Mouse (Mus musculus) right cerebral cortex, postnatal 4 days (tissue): ENCODE measurements at regions not wholly inside any gene's neighbourhood (a gene's known extent, or its start where the extent isn't known, plus 50 kb on each side); places are given as distances from the start of the nearest gene placed in this dataset.

ENCODE experiments used
- DNase-seq: peaks from one replicate; pipeline ENCODE4 v3.0.0-alpha.2; 2022

DNA sequence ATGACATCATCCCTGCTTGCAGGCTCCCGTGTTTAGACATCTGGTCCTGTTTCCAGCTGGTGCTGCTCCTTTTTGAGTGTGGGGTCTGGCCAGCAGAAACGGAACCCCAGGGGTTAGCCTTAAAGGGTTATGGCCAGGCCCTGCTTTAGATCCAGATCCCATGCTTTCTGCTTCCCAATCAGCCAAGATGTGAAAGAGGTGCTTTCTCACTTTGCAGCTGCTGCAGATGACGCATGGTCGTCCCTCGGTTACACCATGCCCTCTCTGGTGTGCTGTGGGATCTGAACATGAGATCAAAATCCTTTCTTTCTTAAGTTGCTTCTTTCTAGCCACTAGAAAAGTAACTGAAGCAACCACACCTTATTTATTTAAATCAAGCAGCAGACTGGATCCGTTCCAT is 1399.1 kb upstream of the Lrrc6 start:
- no peak for DNase-seq

DNA sequence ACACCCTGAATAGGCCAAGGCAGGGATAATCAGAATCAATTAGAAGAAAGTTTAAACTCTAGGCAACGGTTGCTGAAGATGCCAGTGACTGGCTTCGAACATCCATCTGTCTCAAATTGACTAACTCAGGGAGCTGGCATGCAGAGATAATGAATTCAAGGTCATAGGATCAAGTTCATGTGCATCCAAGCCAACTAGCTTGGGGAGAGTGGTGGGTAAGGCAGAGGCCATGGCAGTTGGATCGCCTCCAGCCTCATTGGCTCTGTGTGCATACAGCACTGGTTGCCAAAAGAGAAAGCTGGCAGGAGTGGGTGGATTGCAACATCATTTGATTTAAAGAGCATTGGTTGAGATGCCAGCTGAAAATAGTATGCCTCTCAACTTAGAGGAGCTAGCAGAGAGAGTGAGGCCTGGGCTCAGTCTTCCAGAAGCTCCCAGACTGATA is 1398.3 kb upstream of the Lrrc6 start:
- peak; percentile 70 for DNase-seq

- DNase-seq, result no peak
Observed at GRCm38 (mm10) chr15:67892066-67892465, 1391.4 kb upstream of the Lrrc6 start.

DNA sequence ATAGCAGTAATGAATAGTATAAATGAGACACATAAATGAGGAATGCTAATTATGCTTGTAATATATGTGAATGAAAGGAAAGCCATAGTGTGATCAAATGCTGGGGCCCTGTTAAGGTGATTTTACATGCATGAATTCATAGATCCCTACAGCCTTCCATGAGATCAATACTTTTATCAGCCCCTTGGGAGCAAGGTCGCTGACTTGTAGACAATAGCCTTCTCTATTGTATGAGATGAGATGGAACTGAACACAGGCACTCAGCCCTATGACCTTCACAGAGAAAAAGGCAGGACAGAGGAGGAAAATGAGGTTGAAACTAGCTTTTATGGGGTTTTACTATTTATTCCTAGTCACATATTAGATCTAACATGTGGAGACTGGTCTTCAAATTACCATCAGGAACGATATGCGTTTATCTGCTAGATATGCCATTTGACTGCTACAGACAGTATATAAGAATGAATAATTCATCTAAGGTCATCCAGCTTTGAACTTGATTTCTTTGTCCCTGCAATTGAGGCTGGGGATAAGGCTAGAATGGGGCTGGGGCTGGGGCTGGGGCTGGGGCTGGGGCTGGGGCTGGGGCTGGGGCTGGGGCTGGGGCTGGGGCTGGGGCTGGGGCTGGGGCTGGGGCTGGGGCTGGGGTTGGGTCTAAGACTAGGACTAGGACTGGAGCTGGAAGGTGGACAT is 1390.0 kb upstream of the Lrrc6 start:
- DNase-seq, result no peak

DNA sequence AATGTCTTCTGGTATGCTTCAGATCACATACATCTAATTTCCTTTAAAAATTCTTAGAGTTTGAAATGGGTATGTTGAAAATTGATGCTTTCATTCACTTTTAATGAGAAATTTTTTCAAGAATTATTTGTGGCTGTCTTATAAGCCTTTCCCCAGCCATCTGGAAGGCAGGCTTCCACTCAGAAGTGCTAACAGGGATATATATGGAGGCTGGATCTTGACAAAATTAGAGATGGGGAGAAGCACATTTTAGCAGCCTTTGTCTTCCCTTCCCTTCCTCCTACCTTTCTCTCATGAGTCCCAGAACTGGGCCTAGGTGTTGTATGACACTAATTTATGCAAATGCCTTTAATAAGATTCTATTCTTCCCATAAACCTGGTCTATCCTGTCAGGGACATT is 1387.8 kb upstream of the Lrrc6 start:
- DNase-seq, result no peak

- DNase-seq, result no peak
Observed at GRCm38 (mm10) chr15:67855291-67855690, 1354.6 kb upstream of the Lrrc6 start.

DNA sequence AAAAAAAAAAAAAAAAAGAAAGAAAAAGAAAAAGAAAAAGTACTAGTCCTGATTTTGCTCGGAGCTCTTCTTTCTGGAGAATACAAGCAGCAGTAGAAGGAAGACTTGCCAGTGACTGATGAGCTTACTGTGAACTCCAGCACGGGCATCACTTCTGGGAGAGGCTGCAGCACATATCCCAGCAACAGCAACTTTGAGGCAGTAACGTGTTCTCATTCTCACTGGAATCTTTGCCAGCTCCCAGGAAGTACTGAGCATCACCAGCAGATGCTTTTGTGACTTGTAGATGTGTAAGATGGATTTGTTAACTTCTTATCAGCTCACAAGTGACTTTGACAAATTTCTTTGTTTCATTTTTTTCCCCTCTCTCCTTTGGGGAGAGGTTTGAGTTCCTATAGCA is 1349.4 kb upstream of the Lrrc6 start:
- DNase-seq, result no peak

DNA sequence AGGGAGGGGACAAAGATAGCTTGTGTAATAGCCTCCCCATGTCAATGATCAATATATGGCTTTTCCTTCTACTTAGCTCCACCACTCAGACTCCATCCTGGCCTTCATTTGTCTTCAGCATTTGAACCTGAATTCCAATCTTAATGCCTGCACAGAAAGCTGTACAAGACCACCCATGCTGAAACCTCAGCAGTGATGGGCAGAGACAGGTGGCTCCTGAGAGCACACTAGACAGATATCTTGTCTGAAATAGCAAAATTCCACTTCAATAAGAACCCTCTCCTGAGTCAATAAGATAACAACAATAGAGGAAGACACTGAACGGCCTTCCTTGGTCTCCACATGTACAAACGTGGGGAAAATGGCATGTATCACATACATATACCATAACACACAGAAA is 1345.0 kb upstream of the Lrrc6 start:
- no peak for DNase-seq

DNA sequence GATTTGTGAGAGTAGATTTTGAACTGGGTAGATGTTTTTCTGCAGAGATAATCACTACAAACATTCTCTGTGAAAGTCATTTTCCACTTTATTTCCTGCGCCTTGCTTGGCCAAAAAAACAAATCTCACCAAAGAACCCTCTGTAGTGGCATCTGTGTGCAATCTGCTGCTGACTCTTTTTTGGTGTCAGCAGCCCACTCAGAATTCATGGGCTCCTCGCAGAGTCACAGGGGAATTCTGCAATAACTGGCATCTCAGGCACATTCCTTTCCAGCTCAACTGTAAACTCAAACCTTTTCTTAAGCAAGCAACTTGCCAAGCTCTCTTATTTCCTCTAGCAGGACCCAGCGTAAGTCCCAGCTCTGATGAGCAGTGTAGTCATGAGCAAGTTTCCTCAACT is 1340.0 kb upstream of the Lrrc6 start:
- DNase-seq, result peak; percentile 10

DNA sequence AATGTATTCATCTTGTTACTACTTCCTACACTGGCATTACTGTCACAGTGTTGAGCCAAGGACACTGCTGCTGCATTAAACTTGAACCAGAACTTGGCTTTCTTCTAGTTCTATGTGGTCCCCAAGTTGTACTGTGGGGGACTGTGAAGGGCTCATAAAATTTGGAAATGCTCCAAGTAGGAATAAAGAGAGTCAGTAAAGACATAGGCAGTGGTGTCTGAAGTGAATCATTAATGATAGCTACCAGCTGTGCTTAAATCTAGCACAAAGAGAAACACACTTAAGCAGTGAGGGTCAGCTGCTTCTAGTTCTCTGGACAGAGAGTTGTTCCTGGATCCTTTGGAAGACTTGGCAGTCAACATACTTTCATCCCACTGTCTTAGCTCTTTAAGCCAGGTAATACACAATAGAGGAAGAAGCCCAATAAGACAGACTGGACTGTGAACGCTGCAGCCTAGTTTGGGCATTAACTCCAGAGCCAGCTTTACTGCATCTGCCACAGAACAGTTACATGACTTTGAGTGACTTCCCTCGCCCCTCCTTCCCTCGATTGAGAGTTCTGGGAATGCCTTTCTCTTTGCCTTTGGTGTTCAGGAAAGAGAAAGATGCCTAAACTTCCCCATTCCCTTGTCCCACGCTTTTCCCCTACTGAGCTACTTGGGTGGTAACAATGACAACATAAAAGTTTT is 1325.2 kb upstream of the Lrrc6 start:
- DNase-seq, result no peak

DNA sequence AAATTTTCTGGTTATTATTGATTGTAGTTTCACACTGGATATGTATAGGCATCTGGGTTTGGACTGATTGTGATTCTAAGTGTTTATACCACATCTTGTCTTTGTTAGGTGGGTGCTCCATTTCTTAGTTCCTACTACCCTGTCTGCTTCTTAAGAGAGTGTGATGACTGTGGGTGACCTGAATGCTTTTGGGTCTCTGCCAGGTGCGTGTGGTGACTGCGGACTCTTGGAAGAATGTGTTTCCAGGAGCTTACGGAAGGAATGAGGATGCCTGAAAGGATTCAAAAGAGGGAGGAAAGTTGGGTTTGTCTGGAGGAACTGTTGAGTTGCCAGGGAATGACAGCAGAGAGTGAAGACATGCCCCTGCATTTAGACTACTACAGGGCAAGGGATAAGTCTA is 1322.5 kb upstream of the Lrrc6 start:
- DNase-seq, result peak; percentile 3

DNA sequence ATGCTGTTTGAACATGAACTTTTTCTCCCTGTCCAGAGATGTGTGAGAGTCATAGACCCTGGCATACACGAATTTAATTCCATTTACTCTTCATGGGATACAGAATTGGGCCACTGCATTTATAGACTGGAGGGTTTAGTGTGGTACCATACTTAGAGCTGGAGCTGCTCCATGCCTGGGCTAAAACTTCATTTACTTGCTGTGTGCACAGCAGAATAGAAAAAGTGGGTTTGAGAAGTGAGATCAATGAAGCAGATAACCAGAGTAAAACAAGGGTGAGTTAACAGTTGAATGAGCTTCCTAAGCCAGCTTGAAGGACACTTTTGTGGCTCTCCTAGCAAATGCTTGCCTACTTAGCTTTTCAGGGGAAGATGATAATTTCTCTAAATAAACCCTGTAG is 1299.2 kb upstream of the Lrrc6 start:
- DNase-seq, result no peak

DNA sequence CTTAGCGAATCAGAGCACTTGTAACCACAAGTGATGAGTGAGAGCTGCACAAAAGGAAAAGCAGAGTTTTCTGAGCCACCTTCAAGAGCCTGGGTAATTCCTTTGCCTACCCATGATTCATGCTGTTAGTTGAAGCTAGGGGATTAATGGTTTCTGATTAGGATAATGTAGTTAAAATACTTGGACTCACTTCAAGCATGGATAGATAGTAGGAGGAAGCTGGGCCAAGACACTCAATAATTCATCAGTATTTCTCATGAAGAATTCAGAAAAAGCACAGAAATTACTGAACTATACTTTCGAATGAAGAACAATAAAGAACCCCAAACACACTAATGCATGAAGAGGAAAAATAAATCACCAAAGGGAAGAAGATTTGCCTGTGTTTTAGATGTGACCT is 1294.9 kb upstream of the Lrrc6 start:
- DNase-seq, result no peak

- no peak for DNase-seq
Observed at GRCm38 (mm10) chr15:67792822-67793221, 1292.1 kb upstream of the Lrrc6 start.

GRCm38 (mm10) chr15:67788587-67788986 is 1287.9 kb upstream of the Lrrc6 start:
- DNase-seq, result no peak

DNA sequence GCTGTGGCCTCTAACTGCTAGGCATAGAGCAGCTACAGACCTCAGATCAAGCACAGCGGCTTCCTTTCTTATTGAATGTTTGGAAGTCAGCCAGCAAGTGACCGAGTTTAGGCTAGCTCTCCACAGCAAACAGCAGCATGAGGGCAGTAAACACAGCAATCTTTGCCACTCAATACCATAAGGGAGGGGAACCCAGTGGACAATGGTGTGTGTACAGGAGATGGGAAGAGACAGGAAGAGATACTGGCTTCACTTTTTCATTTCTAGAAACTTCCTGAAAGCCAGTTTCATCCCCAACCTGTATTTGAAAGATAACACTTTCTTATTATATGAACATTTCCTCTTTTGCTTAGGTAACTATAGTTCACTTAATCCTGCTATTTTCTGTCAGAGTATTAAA is 1284.9 kb upstream of the Lrrc6 start:
- no peak for DNase-seq

- no peak for DNase-seq
Observed at GRCm38 (mm10) chr15:67783754-67784153, 1283.0 kb upstream of the Lrrc6 start.

- DNase-seq, result no peak
Observed at GRCm38 (mm10) chr15:67782505-67782904, 1281.8 kb upstream of the Lrrc6 start.

GRCm38 (mm10) chr15:67780856-67781255 is 1280.1 kb upstream of the Lrrc6 start:
- DNase-seq, result no peak

DNA sequence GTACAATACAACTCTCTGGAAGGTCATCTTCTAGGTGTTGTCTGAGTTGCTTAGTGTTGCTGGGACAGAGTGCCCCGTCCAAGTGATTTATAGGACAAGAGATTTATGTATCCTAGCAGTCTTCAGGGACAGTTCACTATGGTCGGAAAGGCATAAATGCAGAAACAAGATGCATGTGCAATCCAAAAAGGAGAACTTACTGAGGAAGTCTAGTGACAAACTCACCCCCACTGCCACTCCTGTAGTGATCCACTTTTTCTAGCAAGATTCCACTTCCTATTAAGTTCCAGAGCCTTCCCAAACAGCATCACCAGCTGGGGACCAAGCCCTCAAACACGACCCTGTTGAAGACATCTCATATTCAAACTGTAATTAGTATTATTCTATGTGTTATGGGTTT is 1266.9 kb upstream of the Lrrc6 start:
- DNase-seq, result no peak

- no peak for DNase-seq
Observed at GRCm38 (mm10) chr15:67759221-67759620, 1258.5 kb upstream of the Lrrc6 start.

GRCm38 (mm10) chr15:67750582-67750981 is 1249.9 kb upstream of the Lrrc6 start:
- DNase-seq, result no peak

GRCm38 (mm10) chr15:67743332-67743731 is 1242.6 kb upstream of the Lrrc6 start:
- DNase-seq, result no peak

- DNase-seq, result no peak
Observed at GRCm38 (mm10) chr15:67732988-67733387, 1232.3 kb upstream of the Lrrc6 start.

- no peak for DNase-seq
Observed at GRCm38 (mm10) chr15:67729492-67729891, 1228.8 kb upstream of the Lrrc6 start.
